Mouse (Mus musculus) cerebellum, adult 9-10 months (tissue): ENCODE results near the gene Cyp39a1.
A peak's percentile ranks its signal among the peaks of the same experiment; 100 is the strongest.

Experiments used
- DNase-seq: peaks from one replicate; pipeline ENCODE4 v3.0.0; 2022

Gene Cyp39a1

GRCm38 (mm10) chr17:43684638-43685037, 17.4 kb downstream of the Cyp39a1 start:
- no peak for DNase-seq

- no peak for DNase-seq
These were observed 22.4 kb downstream of the Cyp39a1 start for GRCm38 (mm10) chr17:43689591-43689990.

GRCm38 (mm10) chr17:43698997-43699649, 31.9 kb downstream of the Cyp39a1 start:
- DNase-seq = peak; percentile 76

GRCm38 (mm10) chr17:43701060-43701459, 33.8 kb downstream of the Cyp39a1 start:
- peak; percentile 65 for DNase-seq

- DNase-seq = peak; percentile 22
These were observed 37.1 kb downstream of the Cyp39a1 start for GRCm38 (mm10) chr17:43704216-43704930.

GRCm38 (mm10) chr17:43706749-43707148, 39.5 kb downstream of the Cyp39a1 start:
- no peak for DNase-seq

- no peak for DNase-seq
These were observed 40.0 kb downstream of the Cyp39a1 start for GRCm38 (mm10) chr17:43707254-43707653.

- no peak for DNase-seq
These were observed 44.5 kb downstream of the Cyp39a1 start for GRCm38 (mm10) chr17:43711557-43712352.

- no peak for DNase-seq
These were observed 47.0 kb downstream of the Cyp39a1 start for GRCm38 (mm10) chr17:43714191-43714590.

GRCm38 (mm10) chr17:43716601-43717000, 49.4 kb downstream of the Cyp39a1 start:
- no peak for DNase-seq

GRCm38 (mm10) chr17:43719401-43719800, 52.2 kb downstream of the Cyp39a1 start:
- DNase-seq = no peak

GRCm38 (mm10) chr17:43724480-43724879, 57.3 kb downstream of the Cyp39a1 start:
- DNase-seq = no peak

- DNase-seq = no peak
These were observed 64.1 kb downstream of the Cyp39a1 start for GRCm38 (mm10) chr17:43731327-43731726.

- DNase-seq = no peak
These were observed 64.8 kb downstream of the Cyp39a1 start for GRCm38 (mm10) chr17:43731976-43732375.

- no peak for DNase-seq
These were observed 67.0 kb downstream of the Cyp39a1 start for GRCm38 (mm10) chr17:43734252-43734651.

GRCm38 (mm10) chr17:43743933-43744332, 76.7 kb downstream of the Cyp39a1 start:
- DNase-seq = no peak

GRCm38 (mm10) chr17:43744425-43744824, 77.2 kb downstream of the Cyp39a1 start:
- DNase-seq = no peak

GRCm38 (mm10) chr17:43751146-43751545, 83.9 kb downstream of the Cyp39a1 start:
- DNase-seq = no peak

GRCm38 (mm10) chr17:43752811-43753210, 85.6 kb downstream of the Cyp39a1 start:
- no peak for DNase-seq

- no peak for DNase-seq
These were observed 87.5 kb downstream of the Cyp39a1 start for GRCm38 (mm10) chr17:43754687-43755086.

- DNase-seq = no peak
These were observed 91.5 kb downstream of the Cyp39a1 start for GRCm38 (mm10) chr17:43758607-43759259.

- no peak for DNase-seq
These were observed 117.3 kb downstream of the Cyp39a1 start for GRCm38 (mm10) chr17:43784531-43784930.

GRCm38 (mm10) chr17:43788222-43788621, 121.0 kb downstream of the Cyp39a1 start:
- DNase-seq = no peak
